Comparison of ENCODE assay signal across 14 mouse cellular contexts in genomic region chr3:49946845-49947244, GRCm38 (mm10).
A peak's percentile ranks its signal among the peaks of the same experiment; 100 is the strongest.
DNase-seq lines count a peak whose midpoint lies in the region; ATAC-seq and TF ChIP-seq lines count a peak whose summit lies in the region.
"Had no signal": no experiment of that assay in that cellular context is flagged by ENCODE, and none has a peak within 500 bp of the region (broad histone marks: within the 10 kb centered on the region; RNA-seq: fewer than 3 reads in every experiment).

No protein-coding gene starts in this region.

- no peak for ATAC-seq in heart, embryonic 11.5 days (replicated peaks; ENCODE audit: insufficient number of reproducible peaks, low FRiP score, low TSS enrichment)
- ATAC-seq in heart, embryonic 13.5 days (ENCODE audit: extremely low read depth, insufficient number of reproducible peaks, low FRiP score, low TSS enrichment): no peak
- ATAC-seq in kidney, postnatal 0 days (replicated peaks; ENCODE audit: low FRiP score, low read depth): no peak
- no peak for ATAC-seq in megakaryocyte-erythroid progenitor cell, adult 5-6 weeks (replicated peaks; ENCODE audit: low FRiP score, low TSS enrichment, poor library complexity, severe bottlenecking)

- no peak overlapping the region for H3K9ac ChIP-seq in heart, embryonic 11.5 days (ENCODE audit: low read depth, low read length)
- no peak overlapping the region for H3K9ac ChIP-seq in heart, embryonic 13.5 days
- H3K9ac ChIP-seq in kidney, postnatal 0 days (ENCODE audit: low read depth, low read length): no peak overlapping the region
- H3K9ac ChIP-seq: embryonic facial prominence, embryonic 12.5 days; hindbrain, embryonic 12.5 days; neural tube, embryonic 12.5 days had no signal

- H3K36me3 ChIP-seq in heart, embryonic 11.5 days (ENCODE audit: control insufficient read depth, insufficient read depth, low read length): no peaks in the 10 kb centered on the region
- H3K36me3 ChIP-seq in heart, embryonic 13.5 days: no peaks in the 10 kb centered on the region
- H3K36me3 ChIP-seq in kidney, postnatal 0 days (ENCODE audit: insufficient read depth, low read length): no peaks in the 10 kb centered on the region
- H3K36me3 ChIP-seq in midbrain, embryonic 10.5 days: no peaks in the 10 kb centered on the region
- H3K36me3 ChIP-seq: embryonic facial prominence, embryonic 12.5 days; hindbrain, embryonic 12.5 days; neural tube, embryonic 12.5 days had no signal

- 17% methylated on average over 2 of the region's 2 CpGs for WGBS in heart, embryonic 11.5 days (ENCODE audit: insufficient replicate concordance)
- 17% methylated on average over 2 of the region's 2 CpGs for WGBS in heart, embryonic 13.5 days
- 21% methylated on average over 2 of the region's 2 CpGs for WGBS in kidney, postnatal 0 days
- 58% methylated on average over 2 of the region's 2 CpGs for WGBS in midbrain, embryonic 10.5 days

- H3K4me2 ChIP-seq in heart, embryonic 11.5 days: no peak overlapping the region
- H3K4me2 ChIP-seq in heart, embryonic 13.5 days: no peak overlapping the region
- H3K4me2 ChIP-seq in kidney, postnatal 0 days (ENCODE audit: low read length): no peak overlapping the region
- H3K4me2 ChIP-seq: embryonic facial prominence, embryonic 12.5 days; hindbrain, embryonic 12.5 days; neural tube, embryonic 12.5 days had no signal

- no peaks in the 10 kb centered on the region for H3K4me1 ChIP-seq in heart, embryonic 11.5 days (ENCODE audit: control insufficient read depth, insufficient read depth, low read length)
- H3K4me1 ChIP-seq in heart, embryonic 13.5 days: 0 out of 2 replicates have a peak, but pooled peaks cover 4% of the 10 kb centered on the region
- H3K4me1 ChIP-seq in kidney, postnatal 0 days (replicated peaks; ENCODE audit: insufficient read depth, low read length): no peaks in the 10 kb centered on the region
- H3K4me1 ChIP-seq in midbrain, embryonic 10.5 days: no peaks in the 10 kb centered on the region
- H3K4me1 ChIP-seq: embryonic facial prominence, embryonic 12.5 days; hindbrain, embryonic 12.5 days; neural tube, embryonic 12.5 days had no signal

- H3K27me3 ChIP-seq in heart, embryonic 11.5 days (ENCODE audit: control insufficient read depth, insufficient read depth, low read length): no peaks in the 10 kb centered on the region
- no peaks in the 10 kb centered on the region for H3K27me3 ChIP-seq in heart, embryonic 13.5 days (replicated peaks)
- no peaks in the 10 kb centered on the region for H3K27me3 ChIP-seq in kidney, postnatal 0 days (ENCODE audit: insufficient read depth, low read length)
- H3K27me3 ChIP-seq in midbrain, embryonic 10.5 days (ENCODE audit: low read depth, poor library complexity, severe bottlenecking): no peaks in the 10 kb centered on the region
- H3K27me3 ChIP-seq: CH12.LX; embryonic facial prominence, embryonic 12.5 days; hindbrain, embryonic 12.5 days; neural tube, embryonic 12.5 days had no signal

- TF ChIP-seq CTCF in kidney, postnatal 0 days (IDR thresholded peaks at IDR 0.05; ENCODE audit: low read depth): no peak

- intact Hi-C loops in left cerebral cortex, postnatal 36 days (cut with DNase I): no loop called here

- DNase-seq in heart, adult 9 months (ENCODE audit: low spot score in 2 of 2): peak; percentile 35 to 52
- peak; percentile 87 for DNase-seq in kidney, postnatal 0 days (ENCODE audit: low spot score)
- peak; percentile 19 for DNase-seq in mesoderm, embryonic 11.5 days (ENCODE audit: low read depth, low spot score)
- no peak for DNase-seq in left cerebral cortex, postnatal 36 days (ENCODE audit: low spot score in 2 of 2)
- no peak for DNase-seq in midbrain, embryonic 10.5 days (ENCODE audit: low spot score)
- DNase-seq: right cerebral cortex, postnatal 14 days; thymus, adult 18-20 months had no signal

- no peak overlapping the region for H3K4me3 ChIP-seq in heart, embryonic 11.5 days (ENCODE audit: low read depth, low read length)
- no peak overlapping the region for H3K4me3 ChIP-seq in heart, embryonic 13.5 days
- H3K4me3 ChIP-seq in kidney, postnatal 0 days (replicated peaks; ENCODE audit: low read depth, low read length): no peak overlapping the region
- no peak overlapping the region for H3K4me3 ChIP-seq in midbrain, embryonic 10.5 days
- H3K4me3 ChIP-seq: embryonic facial prominence, embryonic 12.5 days; hindbrain, embryonic 12.5 days; neural tube, embryonic 12.5 days had no signal

- H3K27ac ChIP-seq in heart, embryonic 11.5 days (ENCODE audit: low read depth, low read length): no peak overlapping the region
- H3K27ac ChIP-seq in heart, embryonic 13.5 days (replicated peaks): 0 out of 2 replicates have a peak overlapping the region, but pooled peaks have one; percentile 24
- H3K27ac ChIP-seq in kidney, postnatal 0 days: no peak overlapping the region
- H3K27ac ChIP-seq in midbrain, embryonic 10.5 days (replicated peaks): no peak overlapping the region
- H3K27ac ChIP-seq: embryonic facial prominence, embryonic 12.5 days; hindbrain, embryonic 12.5 days; neural tube, embryonic 12.5 days had no signal

- H3K9me3 ChIP-seq in heart, embryonic 11.5 days (replicated peaks; ENCODE audit: control insufficient read depth, low read length): no peaks in the 10 kb centered on the region
- no peaks in the 10 kb centered on the region for H3K9me3 ChIP-seq in heart, embryonic 13.5 days
- H3K9me3 ChIP-seq in kidney, postnatal 0 days (replicated peaks; ENCODE audit: low read length): no peaks in the 10 kb centered on the region
- H3K9me3 ChIP-seq in midbrain, embryonic 10.5 days (replicated peaks): no peaks in the 10 kb centered on the region
- H3K9me3 ChIP-seq: embryonic facial prominence, embryonic 12.5 days; hindbrain, embryonic 12.5 days; neural tube, embryonic 12.5 days had no signal

Comparison
In these comparisons a context has a peak if more than half of its experiments do, and no peak if none do; other contexts are left out.
1. DNase-seq: peak in heart, adult 9 months (2 of 2), kidney, postnatal 0 days (single experiment) and mesoderm, embryonic 11.5 days (single experiment); none in left cerebral cortex, postnatal 36 days (0 of 2) and midbrain, embryonic 10.5 days (single experiment).